Mouse (Mus musculus) testis, adult 2 months (tissue): ENCODE measurements around the gene Ftcd. TPM values are rescaled to one million over a fixed set of nuclear protein-coding genes. Genes with fewer than 3 reads are reported as not detected.

ENCODE experiments used
- H3K27ac ChIP-seq: fragments of 200-500 bp; 2 replicates; pipeline ENCODE4 v1.5.1; 2012; ENCODE audit warnings: low read depth, low read length; ENCODE audit not compliant: control insufficient read depth, insufficient read depth
- H3K27me3 ChIP-seq: fragments of 200-500 bp; 2 replicates; pipeline ENCODE4 v1.6.1; 2012; ENCODE audit warnings: mild to moderate bottlenecking, low read length, moderate library complexity; ENCODE audit not compliant: control insufficient read depth, insufficient read depth
- H3K36me3 ChIP-seq: fragments of 200-500 bp; 2 replicates; pipeline ENCODE4 v1.6.1; 2012; ENCODE audit warnings: mild to moderate bottlenecking, low read length; ENCODE audit not compliant: control insufficient read depth, insufficient read depth
- H3K4me1 ChIP-seq: fragments of 200-500 bp; 2 replicates; pipeline ENCODE4 v1.6.1; 2012; ENCODE audit warnings: low read length; ENCODE audit not compliant: control insufficient read depth, insufficient read depth
- H3K4me3 ChIP-seq: fragments of 200-500 bp; 2 replicates; pipeline ENCODE4 v1.5.1; 2012; ENCODE audit warnings: low read depth, mild to moderate bottlenecking, low read length, moderate library complexity, mixed read lengths; ENCODE audit not compliant: control insufficient read depth
- CTCF ChIP-seq: fragments of 200-500 bp; IDR thresholded peaks from 2 replicates; pipeline ENCODE4 v1.5.1; 2012; ENCODE audit warnings: low read depth, mild to moderate bottlenecking, inconsistent platforms, low read length, moderate library complexity; ENCODE audit not compliant: control insufficient read depth, insufficient read depth, insufficient replicate concordance
- POLR2A ChIP-seq: fragments of 200-500 bp; IDR thresholded peaks from 2 replicates; pipeline ENCODE4 v1.6.1; 2012; ENCODE audit warnings: low read depth, mild to moderate bottlenecking, inconsistent platforms, low read length, moderate library complexity; ENCODE audit not compliant: control insufficient read depth
- polyA plus RNA-seq: library from polyadenylated mRNA; depleted of rRNA; stranded (reverse); fragments of >200 nt; gene quantifications from 2 replicates; pipeline ENCODE4 v1.2.3, GENCODE M21; 2012; rRNA removed

Ftcd gene
- polyA plus RNA-seq, 1 experiment, result 0.40 TPM

DNA sequence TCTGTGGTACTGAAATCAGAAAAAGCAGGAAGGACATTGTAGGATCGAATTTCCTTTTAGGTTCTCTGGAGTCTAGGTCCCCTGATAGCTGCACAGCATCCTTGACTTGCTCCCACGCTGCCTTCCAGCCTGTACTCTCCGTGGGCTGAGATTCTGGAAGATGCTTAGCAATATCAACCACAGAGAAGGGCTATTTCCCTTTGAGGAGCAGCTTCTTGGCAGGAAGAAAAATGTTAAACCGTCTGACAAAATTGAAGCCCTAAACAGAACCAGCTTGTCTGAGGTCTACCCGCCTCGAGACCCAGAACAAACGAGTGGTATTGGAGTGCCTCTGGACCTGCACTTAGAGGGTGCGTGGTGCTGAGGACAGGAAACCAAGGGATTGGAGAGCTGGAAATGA is 57.2 kb downstream of the Ftcd start:
- no peaks in the 10 kb centered on the region for H3K36me3 ChIP-seq
- H3K27ac ChIP-seq, result no peak overlapping the region
- H3K27me3 ChIP-seq, result no peaks in the 10 kb centered on the region
- H3K4me3 ChIP-seq, result no peak overlapping the region
- no peak for TF ChIP-seq CTCF
- TF ChIP-seq POLR2A, result no peak
- no peaks in the 10 kb centered on the region for H3K4me1 ChIP-seq

DNA sequence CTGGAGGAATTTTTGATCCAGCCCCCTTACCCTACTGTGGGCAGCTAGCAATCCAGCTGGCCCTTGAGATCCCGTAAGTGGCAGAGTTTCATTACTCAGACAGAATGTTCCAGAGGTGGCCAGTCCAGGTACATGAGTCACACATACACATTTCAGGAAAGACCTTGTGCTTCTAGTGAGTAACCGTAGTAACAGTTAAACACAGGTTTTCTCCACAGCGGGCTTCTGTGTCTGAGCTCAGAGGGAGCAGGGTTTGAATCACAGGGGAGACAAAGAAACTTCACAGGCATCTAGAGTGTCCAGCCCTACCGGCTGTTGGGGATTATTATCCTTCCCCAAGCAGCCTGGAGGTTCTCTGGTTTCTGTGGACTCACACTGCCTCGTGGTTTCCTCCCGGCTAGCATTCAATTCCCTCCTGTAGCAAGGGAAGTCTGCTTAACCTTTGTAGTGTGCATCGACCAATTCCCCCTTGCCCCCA is 58.7 kb downstream of the Ftcd start:
- Histone ChIP-seq H3K27me3 (no peaks in the 10 kb centered on the region), H3K36me3 (no peaks in the 10 kb centered on the region), H3K4me3 (no peak overlapping the region), H3K27ac (no peak overlapping the region), H3K4me1 (no peaks in the 10 kb centered on the region)
- TF ChIP-seq POLR2A (no peak), CTCF (no peak)

DNA sequence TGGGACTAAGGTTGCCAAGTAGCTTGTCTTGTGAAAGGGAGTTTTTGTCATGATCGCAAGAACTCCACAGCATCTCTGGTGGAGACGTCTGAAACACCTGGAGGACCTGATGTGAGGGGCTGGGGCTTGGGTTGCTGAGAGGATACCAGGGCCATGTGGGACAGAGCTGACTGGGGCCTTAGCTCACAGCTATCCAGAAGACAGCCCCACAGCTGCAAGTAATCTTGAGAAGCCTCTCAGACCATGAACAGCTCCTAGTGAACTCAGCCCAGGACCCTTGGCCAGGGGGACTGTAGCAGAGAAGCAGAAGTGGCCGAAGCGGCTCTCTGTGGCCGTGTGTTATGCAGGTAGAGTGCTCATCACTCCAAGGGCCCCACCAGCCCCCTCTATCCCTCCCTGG is 59.1 kb downstream of the Ftcd start:
- Histone ChIP-seq H3K4me3 (no peak overlapping the region), H3K27ac (no peak overlapping the region), H3K36me3 (no peaks in the 10 kb centered on the region), H3K4me1 (no peaks in the 10 kb centered on the region), H3K27me3 (no peaks in the 10 kb centered on the region)
- TF ChIP-seq CTCF (no peak), POLR2A (no peak)

DNA sequence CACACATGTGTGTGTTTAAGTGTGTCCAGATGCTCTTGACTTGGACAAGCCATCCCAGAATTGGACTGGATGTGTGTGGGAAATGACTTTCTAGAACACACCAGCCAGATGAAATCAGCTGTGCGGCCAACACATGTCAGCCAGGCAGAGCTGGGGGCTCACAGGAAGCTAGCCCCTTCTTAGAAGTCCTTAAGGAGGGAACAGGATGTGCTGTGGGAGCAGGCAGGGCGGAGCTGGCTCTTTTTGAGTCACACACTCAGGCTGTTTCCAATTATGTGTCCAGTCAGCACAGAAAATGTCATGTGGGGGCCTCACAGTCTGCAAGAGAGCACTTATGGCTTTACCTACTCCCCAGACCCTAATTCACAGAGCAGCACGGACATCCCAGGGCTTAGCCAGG is 60.6 kb downstream of the Ftcd start:
- H3K4me3 ChIP-seq, result no peak overlapping the region
- TF ChIP-seq POLR2A (no peak), CTCF (no peak)
- H3K27ac ChIP-seq, result no peak overlapping the region
- H3K36me3 ChIP-seq, result no peaks in the 10 kb centered on the region
- H3K4me1 ChIP-seq, result no peaks in the 10 kb centered on the region
- H3K27me3 ChIP-seq, result no peaks in the 10 kb centered on the region

DNA sequence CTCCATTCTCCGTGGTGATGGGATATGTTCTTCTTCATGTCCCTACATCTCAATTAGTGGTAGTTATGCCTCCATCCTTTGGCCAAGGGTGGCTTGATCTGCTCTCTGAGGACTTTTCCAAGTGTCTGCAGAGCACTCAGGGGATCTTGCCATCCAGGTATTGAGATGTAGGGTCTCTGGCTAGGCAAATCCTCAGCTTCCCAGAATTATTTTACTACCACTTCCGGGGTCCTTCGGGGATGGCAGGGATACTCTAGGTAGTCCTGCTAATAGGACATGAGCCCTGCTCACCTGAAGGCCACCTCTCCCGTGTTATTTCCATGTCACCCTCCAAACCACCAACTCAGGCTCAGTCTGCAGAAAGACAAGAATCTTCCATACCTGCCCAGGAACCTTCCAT is 61.2 kb downstream of the Ftcd start:
- no peak overlapping the region for H3K27ac ChIP-seq
- H3K36me3 ChIP-seq, result no peaks in the 10 kb centered on the region
- no peak overlapping the region for H3K4me3 ChIP-seq
- no peaks in the 10 kb centered on the region for H3K4me1 ChIP-seq
- no peaks in the 10 kb centered on the region for H3K27me3 ChIP-seq
- TF ChIP-seq POLR2A (no peak), CTCF (no peak)

Other genes starting within 250 kb of the Ftcd start
- 14.4 and 15.2 TPM in 2 replicates for gene Dip2a, start 230.4 kb upstream of the Ftcd start, polyA plus RNA-seq
- not detected in 2 replicates for gene AC141477.1, start 135.2 kb upstream of the Ftcd start, polyA plus RNA-seq
- gene Pcnt, start 132.9 kb upstream of the Ftcd start, polyA plus RNA-seq, result 54.9 and 58.5 TPM in 2 replicates
- 0.23 and 0.47 TPM in 2 replicates for gene 2610028H24Rik, start 126.6 kb upstream of the Ftcd start, polyA plus RNA-seq
- 9.9 and 11.3 TPM in 2 replicates for gene Mcm3ap, start 106.7 kb upstream of the Ftcd start, polyA plus RNA-seq
- 1.1 and 1.2 TPM in 2 replicates for gene Ybey, start 106.5 kb upstream of the Ftcd start, polyA plus RNA-seq
- gene Lss, start 44.1 kb upstream of the Ftcd start, polyA plus RNA-seq, result 11.1 TPM in 2 replicates
- gene Spatc1l, start 13.4 kb upstream of the Ftcd start, polyA plus RNA-seq, result 278 and 287 TPM in 2 replicates
- gene Col6a2, start 48.0 kb downstream of the Ftcd start, polyA plus RNA-seq, result 10.9 and 16.2 TPM in 2 replicates
- gene Col6a1, start 150.5 kb downstream of the Ftcd start, polyA plus RNA-seq, result 15.4 and 21.1 TPM in 2 replicates